ENCODE assay signal across 11 mouse cellular contexts in the genomic region with DNA sequence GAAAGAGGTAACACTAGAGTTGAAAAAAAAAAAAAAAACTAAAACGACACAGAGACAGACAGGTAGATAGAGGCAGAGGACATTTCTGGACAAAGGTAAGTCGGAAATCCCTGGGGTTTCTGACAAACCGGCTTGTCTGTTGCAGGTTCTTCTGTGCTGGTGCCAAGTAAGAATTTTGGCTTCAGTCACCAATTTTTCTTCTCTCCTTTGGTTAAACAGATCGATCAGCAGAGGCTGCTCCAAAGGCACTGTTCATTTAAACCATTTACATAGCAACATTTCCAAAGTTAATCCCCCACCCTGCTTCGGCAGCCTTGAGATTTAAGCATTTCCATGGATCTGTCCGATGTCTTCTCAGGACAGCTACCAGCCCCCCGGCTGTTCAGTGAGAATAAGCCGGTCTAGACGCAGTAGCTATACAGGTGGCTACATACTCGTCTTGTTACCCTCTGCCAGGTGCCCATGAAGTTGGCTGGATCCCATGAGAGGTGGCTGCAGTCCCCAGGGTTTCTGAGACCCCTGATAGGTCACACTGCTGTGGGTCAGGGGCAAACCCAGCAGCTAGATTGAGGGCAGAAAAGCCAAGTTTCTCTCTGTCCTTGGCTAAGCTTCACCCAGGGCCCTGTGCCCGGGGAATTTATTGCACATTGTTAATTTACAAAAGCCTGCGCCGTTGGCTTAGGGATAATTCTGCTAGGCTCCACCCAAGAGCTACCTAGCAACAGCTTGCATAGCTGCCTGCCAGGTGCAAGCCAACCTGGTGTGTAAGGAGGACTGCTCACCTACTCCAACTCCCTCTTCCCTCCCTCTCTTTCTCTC.
A peak's percentile ranks its signal among the peaks of the same experiment; 100 is the strongest.
DNase-seq lines count a peak whose midpoint lies in the region; ATAC-seq and TF ChIP-seq lines count a peak whose summit lies in the region.
"Had no signal": no experiment of that assay in that cellular context is flagged by ENCODE, and none has a peak within 500 bp of the region (broad histone marks: within the 10 kb centered on the region; RNA-seq: fewer than 3 reads in every experiment).

No protein-coding gene starts in this region.

- H3K9ac ChIP-seq in intestine, embryonic 15.5 days: no peak overlapping the region
- H3K9ac ChIP-seq: limb, embryonic 13.5 days had no signal

- WGBS in intestine, embryonic 15.5 days: 41% methylated on average over 13 of the region's 13 CpGs

- H3K27me3 ChIP-seq in E14TG2a.4 (ENCODE audit: insufficient read depth, low read length): peaks cover 8% of the 10 kb centered on the region; the same call in 1 of the 2 replicates
- 0 out of 2 replicates have a peak, but pooled peaks cover 4% of the 10 kb centered on the region for H3K27me3 ChIP-seq in intestine, embryonic 15.5 days (replicated peaks)

- H3K36me3 ChIP-seq in E14TG2a.4 (ENCODE audit: insufficient read depth, low read length): no peaks in the 10 kb centered on the region
- H3K36me3 ChIP-seq in intestine, embryonic 15.5 days: no peaks in the 10 kb centered on the region
- H3K36me3 ChIP-seq: heart, embryonic 10.5 days; limb, embryonic 13.5 days had no signal

- peak overlapping the region; percentile 22; the same call in 1 of the 2 replicates for H3K4me3 ChIP-seq in layer of hippocampus, adult 2 months
- no peak overlapping the region for H3K4me3 ChIP-seq in E14TG2a.4 (replicated peaks; ENCODE audit: low read length)
- no peak overlapping the region for H3K4me3 ChIP-seq in intestine, embryonic 15.5 days (replicated peaks)
- H3K4me3 ChIP-seq: limb, embryonic 13.5 days had no signal

- peaks cover 11% of the 10 kb centered on the region for H3K4me1 ChIP-seq in E14TG2a.4 (replicated peaks; ENCODE audit: low read depth, low read length)
- peaks cover 16% of the 10 kb centered on the region; the same call in 1 of the 2 replicates for H3K4me1 ChIP-seq in intestine, embryonic 15.5 days (replicated peaks)

- peak; percentile 48 for ATAC-seq in intestine, embryonic 15.5 days

- peaks cover 18% of the 10 kb centered on the region for H3K9me3 ChIP-seq in E14TG2a.4 (ENCODE audit: low read length)
- H3K9me3 ChIP-seq in intestine, embryonic 15.5 days: no peaks in the 10 kb centered on the region
- H3K9me3 ChIP-seq: heart, embryonic 10.5 days; limb, embryonic 13.5 days had no signal

- 0 out of 2 replicates have a peak overlapping the region, but pooled peaks have one; percentile 28 for H3K4me2 ChIP-seq in intestine, embryonic 15.5 days (replicated peaks)

- no peak for TF ChIP-seq CTCF in layer of hippocampus, adult 2 months (conservative IDR thresholded peaks at IDR 0.05)
- peak; percentile 6; the same call in 1 of the 2 replicates for TF ChIP-seq CTCF in E14TG2a.4 (conservative IDR thresholded peaks at IDR 0.05; ENCODE audit: low read length)

- H3K27ac ChIP-seq in layer of hippocampus, adult 2 months: peak overlapping the region; percentile 87
- no peak overlapping the region for H3K27ac ChIP-seq in intestine, embryonic 15.5 days
- H3K27ac ChIP-seq: heart, embryonic 10.5 days; limb, embryonic 13.5 days had no signal

- peak in 1 of 2 experiments; percentile 40 for DNase-seq in layer of hippocampus, adult 2 months (ENCODE audit: low spot score in 2 of 2)
- DNase-seq in layer of hippocampus, adult 9-10 months (ENCODE audit: low spot score): no peak
- peak; percentile 40 for DNase-seq in cerebellum, adult 11 months
- no peak for DNase-seq in frontal cortex, postnatal 14 days (ENCODE audit: low spot score in 2 of 2)
- no peak for DNase-seq in urinary bladder, postnatal 4 days (ENCODE audit: low spot score in 2 of 2)
- DNase-seq: kidney, postnatal 10 days; thymus, postnatal 4 days had no signal
